Mouse (Mus musculus): Measurements from ENCODE around the gene Btn1a1. TPM values are rescaled to one million over a fixed set of nuclear protein-coding genes. Genes with fewer than 3 reads are reported as not detected.
A peak's percentile ranks its signal among the peaks of the same experiment; 100 is the strongest.

The Btn1a1 gene
- 0.10 and 0.20 TPM in 2 replicates for polyA plus RNA-seq (2016; fragmentation: Nextera tagmentation; extraction: Ambion mirVana)

- no peak for ATAC-seq (ENCODE audit: insufficient number of reproducible peaks, insufficient read depth, low FRiP score, low TSS enrichment)
- H3K9ac ChIP-seq, result peak within 1 kb of the TSS; percentile 12; the same call in 1 of the 2 replicates
- peak within 1 kb of the TSS; percentile 84 for H3K4me2 ChIP-seq (replicated peaks)
- H3K9me3 ChIP-seq, result no peaks in the 10 kb centered on the region
- no peaks in the 10 kb centered on the region for H3K36me3 ChIP-seq
- peak within 1 kb of the TSS; percentile 55 for H3K4me3 ChIP-seq
- no peaks in the 10 kb centered on the region for H3K27me3 ChIP-seq
- no peak within 1 kb of the TSS for H3K27ac ChIP-seq
- 2% methylated on average over 7 of the region's 7 CpGs for WGBS
- H3K4me1 ChIP-seq, result peaks cover 10% of the 10 kb centered on the region
These were observed at the start of gene Btn1a1 for GRCm38 (mm10) chr13:23465600-23466109. Gene Btn1a1 (minus strand): TSS chr13:23465901.

DNA sequence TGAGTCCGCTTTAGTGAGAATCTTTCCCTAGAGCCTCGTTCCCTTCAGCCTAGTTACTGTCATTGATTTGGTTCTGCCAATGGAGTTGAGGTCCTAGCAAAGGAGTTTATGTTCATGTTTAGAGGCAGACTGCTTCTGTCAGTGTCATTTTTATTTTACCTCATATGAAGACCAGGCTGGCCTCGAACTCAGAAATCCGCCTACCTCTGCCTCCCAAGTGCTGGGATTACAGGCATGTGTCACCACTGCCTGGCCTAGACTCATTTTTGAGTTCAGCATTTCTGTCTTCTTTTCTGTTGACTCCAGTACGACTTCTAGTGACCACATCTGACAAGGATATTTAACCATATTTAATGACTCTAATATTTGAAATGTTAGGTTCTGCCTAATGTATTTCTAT, 49.6 kb upstream of the Btn1a1 start:
- no peak overlapping the region for H3K4me2 ChIP-seq (replicated peaks)
- ATAC-seq (ENCODE audit: insufficient number of reproducible peaks, insufficient read depth, low FRiP score, low TSS enrichment), result no peak
- H3K27ac ChIP-seq, result no peak overlapping the region
- no peaks in the 10 kb centered on the region for H3K36me3 ChIP-seq
- H3K4me1 ChIP-seq, result 0 out of 2 replicates have a peak, but pooled peaks cover 3% of the 10 kb centered on the region
- no peak overlapping the region for H3K4me3 ChIP-seq
- H3K9me3 ChIP-seq, result no peaks in the 10 kb centered on the region
- no peak overlapping the region for H3K9ac ChIP-seq
- no peaks in the 10 kb centered on the region for H3K27me3 ChIP-seq
- WGBS, result 72% methylated on average over 5 of the region's 5 CpGs

DNA sequence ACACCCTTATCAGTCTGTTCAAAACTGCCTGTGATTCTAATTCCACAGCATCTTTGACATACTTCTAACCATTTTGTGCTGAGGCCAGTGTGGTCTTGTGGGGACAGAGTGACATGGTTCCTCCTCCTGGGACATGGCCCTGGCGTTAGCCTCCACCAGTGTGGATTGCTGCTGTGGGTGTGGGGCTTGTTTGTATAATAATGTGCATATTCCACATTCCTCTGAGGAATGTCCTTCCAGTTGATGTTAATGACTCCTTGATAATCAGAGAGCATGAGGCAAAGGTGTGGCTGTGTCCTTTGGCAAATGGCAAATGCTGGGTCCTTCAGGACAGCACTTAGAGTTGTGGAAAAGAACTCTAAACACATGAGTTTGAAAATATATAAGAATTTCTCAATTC, 47.8 kb upstream of the Btn1a1 start:
- no peaks in the 10 kb centered on the region for H3K27me3 ChIP-seq
- ATAC-seq (ENCODE audit: insufficient number of reproducible peaks, insufficient read depth, low FRiP score, low TSS enrichment), result no peak
- H3K27ac ChIP-seq, result no peak overlapping the region
- no peak overlapping the region for H3K4me3 ChIP-seq
- H3K4me1 ChIP-seq, result 0 out of 2 replicates have a peak, but pooled peaks cover 3% of the 10 kb centered on the region
- H3K36me3 ChIP-seq, result no peaks in the 10 kb centered on the region
- WGBS, result 91% methylated on average over 1 of the region's 1 CpGs
- H3K4me2 ChIP-seq (replicated peaks), result no peak overlapping the region
- no peaks in the 10 kb centered on the region for H3K9me3 ChIP-seq
- H3K9ac ChIP-seq, result no peak overlapping the region

- Histone ChIP-seq H3K4me3 (no peak overlapping the region), H3K36me3 (no peaks in the 10 kb centered on the region), H3K27ac (no peak overlapping the region), H3K27me3 (no peaks in the 10 kb centered on the region), H3K9ac (no peak overlapping the region), H3K4me2 (replicated peaks) (no peak overlapping the region), H3K9me3 (no peaks in the 10 kb centered on the region), H3K4me1 (peaks cover 11% of the 10 kb centered on the region; the same call in 1 of the 2 replicates)
- no peak for ATAC-seq (ENCODE audit: insufficient number of reproducible peaks, insufficient read depth, low FRiP score, low TSS enrichment)
- WGBS, result 32% methylated on average over 1 of the region's 1 CpGs
These were observed 44.4 kb upstream of the Btn1a1 start for GRCm38 (mm10) chr13:23510127-23510526.

DNA sequence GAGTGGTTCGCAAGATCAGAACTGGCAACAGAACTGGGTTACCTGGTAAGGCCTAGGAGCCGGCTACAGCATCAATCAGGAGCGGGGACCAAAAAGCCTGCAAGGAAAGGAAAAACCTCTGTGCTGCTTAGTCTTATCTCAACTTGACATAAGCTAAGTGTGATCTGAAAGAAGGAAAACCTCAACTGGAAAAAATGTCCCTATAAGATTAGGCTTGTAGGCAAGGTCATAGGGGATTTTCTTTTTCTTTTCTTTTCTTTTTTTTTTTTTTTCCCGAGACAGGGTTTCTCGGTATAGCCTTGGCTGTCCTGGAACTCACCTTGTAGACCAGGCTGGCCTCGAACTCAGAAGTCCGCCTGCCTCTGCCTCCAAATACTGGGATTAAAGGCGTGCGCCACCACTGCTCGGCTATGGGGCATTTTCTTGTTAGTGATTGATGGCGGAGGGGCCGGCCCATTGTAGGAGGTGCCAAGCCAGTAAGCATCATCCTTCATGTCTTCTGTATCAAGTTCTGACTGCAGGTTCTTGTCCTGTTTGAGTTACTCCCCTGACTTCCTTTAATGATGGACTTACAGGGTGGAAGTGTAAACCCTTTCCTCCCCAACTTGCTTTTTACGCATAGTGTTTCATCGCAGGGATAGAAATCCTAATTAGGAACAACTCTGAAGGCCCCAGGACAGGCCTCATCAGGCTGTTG, 41.3 kb upstream of the Btn1a1 start:
- Histone ChIP-seq H3K27me3 (no peaks in the 10 kb centered on the region), H3K4me1 (peaks cover 14% of the 10 kb centered on the region; the same call in 1 of the 2 replicates), H3K4me2 (replicated peaks) (peak overlapping the region; percentile 55; the same call in 1 of the 2 replicates), H3K9me3 (no peaks in the 10 kb centered on the region), H3K36me3 (no peaks in the 10 kb centered on the region), H3K9ac (no peak overlapping the region), H3K27ac (no peak overlapping the region), H3K4me3 (peak overlapping the region; percentile 29; the same call in 1 of the 2 replicates)
- ATAC-seq (ENCODE audit: insufficient number of reproducible peaks, insufficient read depth, low FRiP score, low TSS enrichment), result no peak
- 14% methylated on average over 14 of the region's 14 CpGs for WGBS

GRCm38 (mm10) chr13:23506351-23506750, 40.6 kb upstream of the Btn1a1 start:
- peak overlapping the region; percentile 29 for H3K4me3 ChIP-seq
- no peaks in the 10 kb centered on the region for H3K9me3 ChIP-seq
- H3K27me3 ChIP-seq, result no peaks in the 10 kb centered on the region
- WGBS, result 5% methylated on average over 13 of the region's 13 CpGs
- H3K27ac ChIP-seq, result peak overlapping the region; percentile 55; the same call in 1 of the 2 replicates
- H3K9ac ChIP-seq, result no peak overlapping the region
- peaks cover 14% of the 10 kb centered on the region; the same call in 1 of the 2 replicates for H3K4me1 ChIP-seq
- H3K4me2 ChIP-seq (replicated peaks), result peak overlapping the region; percentile 55
- H3K36me3 ChIP-seq, result no peaks in the 10 kb centered on the region
- ATAC-seq (ENCODE audit: insufficient number of reproducible peaks, insufficient read depth, low FRiP score, low TSS enrichment), result no peak

DNA sequence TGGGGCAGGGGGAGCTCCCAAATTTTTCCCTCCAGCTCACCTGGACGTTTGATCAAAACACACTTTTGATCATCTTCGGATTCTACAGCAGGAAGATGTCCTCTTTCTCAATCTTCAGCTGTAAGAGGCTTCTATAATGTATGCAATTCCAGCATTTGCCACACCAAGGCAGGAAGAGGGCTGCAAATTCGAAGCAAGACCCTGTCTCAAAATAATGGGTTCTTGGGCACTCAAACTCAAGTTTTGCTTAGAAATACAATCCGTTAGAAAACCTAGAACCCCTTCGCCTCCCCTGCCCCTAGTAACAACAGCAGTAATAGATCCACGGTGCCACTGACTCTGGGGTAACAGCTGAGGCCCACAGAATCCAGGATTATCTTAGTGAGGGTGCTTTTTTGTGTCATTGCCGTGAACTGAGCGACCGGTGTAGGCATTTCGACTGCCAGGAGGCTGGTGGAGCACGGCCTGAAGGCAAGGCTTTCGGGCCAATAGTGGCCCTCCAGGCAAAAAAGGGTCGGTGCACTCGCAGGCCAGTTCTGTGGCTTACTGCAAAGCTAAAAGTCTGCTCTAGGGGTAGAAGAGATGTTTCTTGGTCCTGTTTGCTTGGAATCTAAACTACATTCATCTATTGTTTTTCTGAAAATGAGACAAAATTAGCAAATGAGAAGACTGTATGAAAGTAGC, 40.1 kb upstream of the Btn1a1 start:
- ATAC-seq (ENCODE audit: insufficient number of reproducible peaks, insufficient read depth, low FRiP score, low TSS enrichment), result no peak
- no peaks in the 10 kb centered on the region for H3K27me3 ChIP-seq
- WGBS, result 2% methylated on average over 14 of the region's 14 CpGs
- peak overlapping the region; percentile 55 for H3K4me2 ChIP-seq (replicated peaks)
- H3K36me3 ChIP-seq, result no peaks in the 10 kb centered on the region
- H3K9me3 ChIP-seq, result no peaks in the 10 kb centered on the region
- peak overlapping the region; percentile 29 for H3K4me3 ChIP-seq
- H3K4me1 ChIP-seq, result peaks cover 14% of the 10 kb centered on the region; the same call in 1 of the 2 replicates
- peak overlapping the region; percentile 25; the same call in 1 of the 2 replicates for H3K9ac ChIP-seq
- peak overlapping the region; percentile 55; the same call in 1 of the 2 replicates for H3K27ac ChIP-seq

- Histone ChIP-seq H3K36me3 (no peaks in the 10 kb centered on the region), H3K4me1 (peaks cover 14% of the 10 kb centered on the region), H3K4me2 (replicated peaks) (peak overlapping the region; percentile 15; the same call in 1 of the 2 replicates), H3K9ac (no peak overlapping the region), H3K9me3 (no peaks in the 10 kb centered on the region), H3K4me3 (no peak overlapping the region), H3K27me3 (no peaks in the 10 kb centered on the region), H3K27ac (no peak overlapping the region)
- ATAC-seq (ENCODE audit: insufficient number of reproducible peaks, insufficient read depth, low FRiP score, low TSS enrichment), result no peak
- WGBS, result 2% methylated on average over 9 of the region's 9 CpGs
These were observed 38.1 kb upstream of the Btn1a1 start for GRCm38 (mm10) chr13:23503797-23504196.

GRCm38 (mm10) chr13:23502916-23503315, 37.2 kb upstream of the Btn1a1 start:
- H3K4me2 ChIP-seq (replicated peaks), result no peak overlapping the region
- H3K9me3 ChIP-seq, result no peaks in the 10 kb centered on the region
- no peak for ATAC-seq (ENCODE audit: insufficient number of reproducible peaks, insufficient read depth, low FRiP score, low TSS enrichment)
- H3K36me3 ChIP-seq, result no peaks in the 10 kb centered on the region
- no peak overlapping the region for H3K9ac ChIP-seq
- H3K4me1 ChIP-seq, result peaks cover 16% of the 10 kb centered on the region
- H3K27me3 ChIP-seq, result no peaks in the 10 kb centered on the region
- H3K27ac ChIP-seq, result no peak overlapping the region
- 31% methylated on average over 4 of the region's 4 CpGs for WGBS
- H3K4me3 ChIP-seq, result no peak overlapping the region

DNA sequence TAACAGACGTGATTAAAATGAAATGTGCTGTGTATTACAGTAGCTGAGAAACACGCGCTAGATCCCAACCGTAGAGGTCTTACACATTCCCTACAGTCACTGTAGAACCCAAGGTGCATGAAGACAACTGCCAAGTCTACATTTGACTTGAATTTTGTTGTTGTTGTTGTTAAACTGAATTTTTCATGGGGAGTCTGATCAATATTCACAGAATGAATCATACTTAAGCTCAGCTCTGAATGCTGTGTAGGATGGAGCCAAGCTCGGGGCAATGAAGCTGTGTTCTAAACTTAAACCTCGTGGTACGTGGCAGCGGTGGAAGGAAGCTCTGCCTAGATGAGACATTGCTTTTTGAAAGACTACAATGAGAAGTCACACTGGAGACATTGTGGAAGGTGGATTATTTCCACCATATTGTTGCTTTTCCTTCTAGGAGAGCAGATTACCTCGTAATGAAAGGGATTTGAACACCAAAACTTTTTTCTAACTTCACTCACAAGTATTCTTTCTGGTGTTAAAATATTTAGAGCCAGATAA, 36.4 kb upstream of the Btn1a1 start:
- 35% methylated on average over 9 of the region's 9 CpGs for WGBS
- Histone ChIP-seq H3K4me3 (no peak overlapping the region), H3K27me3 (no peaks in the 10 kb centered on the region), H3K9me3 (no peaks in the 10 kb centered on the region), H3K4me1 (peaks cover 16% of the 10 kb centered on the region), H3K27ac (no peak overlapping the region), H3K9ac (no peak overlapping the region), H3K36me3 (no peaks in the 10 kb centered on the region), H3K4me2 (replicated peaks) (peak overlapping the region; percentile 41)
- ATAC-seq (ENCODE audit: insufficient number of reproducible peaks, insufficient read depth, low FRiP score, low TSS enrichment), result no peak

GRCm38 (mm10) chr13:23501511-23501910, 35.8 kb upstream of the Btn1a1 start:
- H3K27ac ChIP-seq, result no peak overlapping the region
- no peaks in the 10 kb centered on the region for H3K36me3 ChIP-seq
- H3K27me3 ChIP-seq, result no peaks in the 10 kb centered on the region
- no peak overlapping the region for H3K9ac ChIP-seq
- WGBS, result 21% methylated on average over 5 of the region's 5 CpGs
- peaks cover 16% of the 10 kb centered on the region for H3K4me1 ChIP-seq
- ATAC-seq (ENCODE audit: insufficient number of reproducible peaks, insufficient read depth, low FRiP score, low TSS enrichment), result no peak
- no peak overlapping the region for H3K4me3 ChIP-seq
- H3K4me2 ChIP-seq (replicated peaks), result peak overlapping the region; percentile 41
- H3K9me3 ChIP-seq, result no peaks in the 10 kb centered on the region

All from embryonic facial prominence, embryonic 12.5 days (tissue).